Mouse (Mus musculus): ENCODE data around the gene Minar1.

The Minar1 gene

GRCm38 (mm10) chr9:89623006-89623760 lies at the start of gene Minar1:
Minar1 (minus strand) TSS chr9:89623125.
- no peak for DNase-seq (ENCODE audit: low read depth, low spot score)

GRCm38 (mm10) chr9:89669878-89670277 lies 47.0 kb upstream of the Minar1 start:
- no peak for DNase-seq (ENCODE audit: low read depth, low spot score)

- no peak for DNase-seq (ENCODE audit: low read depth, low spot score)
Measured at GRCm38 (mm10) chr9:89667306-89667942, 44.5 kb upstream of the Minar1 start.

- no peak for DNase-seq (ENCODE audit: low read depth, low spot score)
Measured at GRCm38 (mm10) chr9:89650913-89651312, 28.0 kb upstream of the Minar1 start.

- DNase-seq (ENCODE audit: low read depth, low spot score): no peak
Measured at GRCm38 (mm10) chr9:89637453-89637852, 14.5 kb upstream of the Minar1 start.

GRCm38 (mm10) chr9:89622296-89623005 lies 474 bp downstream of the Minar1 start:
- no peak for DNase-seq (ENCODE audit: low read depth, low spot score)

- DNase-seq (ENCODE audit: low read depth, low spot score): no peak
Measured at GRCm38 (mm10) chr9:89621750-89622149, 1.2 kb downstream of the Minar1 start.

GRCm38 (mm10) chr9:89620347-89620746 lies 2.6 kb downstream of the Minar1 start:
- no peak for DNase-seq (ENCODE audit: low read depth, low spot score)

GRCm38 (mm10) chr9:89616946-89617345 lies 6.0 kb downstream of the Minar1 start:
- DNase-seq (ENCODE audit: low read depth, low spot score): no peak

- DNase-seq (ENCODE audit: low read depth, low spot score): no peak
Measured at GRCm38 (mm10) chr9:89610592-89610991, 12.3 kb downstream of the Minar1 start.

GRCm38 (mm10) chr9:89607321-89607720 lies 15.6 kb downstream of the Minar1 start:
- DNase-seq (ENCODE audit: low read depth, low spot score): no peak

GRCm38 (mm10) chr9:89606256-89606655 lies 16.7 kb downstream of the Minar1 start:
- DNase-seq (ENCODE audit: low read depth, low spot score): no peak

GRCm38 (mm10) chr9:89601891-89602290 lies 21.0 kb downstream of the Minar1 start:
- DNase-seq (ENCODE audit: low read depth, low spot score): no peak

GRCm38 (mm10) chr9:89600677-89601076 lies 22.2 kb downstream of the Minar1 start:
- no peak for DNase-seq (ENCODE audit: low read depth, low spot score)

GRCm38 (mm10) chr9:89597071-89597470 lies 25.9 kb downstream of the Minar1 start:
- no peak for DNase-seq (ENCODE audit: low read depth, low spot score)

- DNase-seq (ENCODE audit: low read depth, low spot score): no peak
Measured at GRCm38 (mm10) chr9:89596392-89596791, 26.5 kb downstream of the Minar1 start.

GRCm38 (mm10) chr9:89592391-89592790 lies 30.5 kb downstream of the Minar1 start:
- no peak for DNase-seq (ENCODE audit: low read depth, low spot score)

GRCm38 (mm10) chr9:89578422-89578821 lies 44.5 kb downstream of the Minar1 start:
- no peak for DNase-seq (ENCODE audit: low read depth, low spot score)

GRCm38 (mm10) chr9:89552663-89553062 lies 70.3 kb downstream of the Minar1 start:
- no peak for DNase-seq (ENCODE audit: low read depth, low spot score)
